Mouse (Mus musculus): ENCODE data around the gene Odf3l2.

The Odf3l2 gene

DNA sequence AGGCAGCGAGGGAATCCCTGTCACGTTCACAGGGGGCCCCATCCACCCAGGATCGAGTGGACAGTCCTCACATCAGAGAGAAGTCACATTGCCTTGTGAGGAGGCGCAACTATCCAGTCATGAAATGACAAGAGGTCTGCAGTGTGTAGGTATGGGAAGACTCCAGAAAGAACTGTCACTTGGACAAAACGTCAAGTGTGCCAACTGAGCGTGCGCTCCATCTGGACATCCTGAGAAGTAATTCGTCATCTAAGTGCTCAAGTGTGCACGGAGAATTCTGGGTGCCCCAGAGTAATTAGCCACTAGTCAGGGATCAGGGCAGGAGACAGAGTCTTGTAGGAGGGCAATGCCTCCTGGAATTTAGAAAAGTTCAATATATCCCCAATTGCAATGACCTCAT is 20.1 kb downstream of the Odf3l2 start:
- DNase-seq, result no peak

DNA sequence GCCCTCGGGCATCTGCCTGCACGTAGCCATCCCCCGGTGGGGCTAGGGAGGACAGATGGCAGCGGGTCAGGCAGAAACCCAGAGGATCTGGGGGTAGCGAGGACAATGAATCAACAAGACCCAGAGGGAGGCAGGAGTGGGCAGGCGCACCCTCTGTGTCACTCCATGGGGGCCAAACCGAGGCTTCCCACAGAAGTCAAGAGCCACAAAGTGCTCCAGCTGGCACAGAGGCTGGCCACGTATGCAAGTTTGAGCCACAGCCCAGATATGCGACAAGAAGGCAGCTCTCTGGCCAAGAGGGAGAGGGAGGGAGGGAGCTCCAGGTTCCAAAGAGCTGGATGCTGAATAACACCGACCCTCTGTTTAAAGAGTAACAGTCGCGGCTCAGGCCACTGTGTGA is 21.6 kb downstream of the Odf3l2 start:
- DNase-seq, result no peak

DNA sequence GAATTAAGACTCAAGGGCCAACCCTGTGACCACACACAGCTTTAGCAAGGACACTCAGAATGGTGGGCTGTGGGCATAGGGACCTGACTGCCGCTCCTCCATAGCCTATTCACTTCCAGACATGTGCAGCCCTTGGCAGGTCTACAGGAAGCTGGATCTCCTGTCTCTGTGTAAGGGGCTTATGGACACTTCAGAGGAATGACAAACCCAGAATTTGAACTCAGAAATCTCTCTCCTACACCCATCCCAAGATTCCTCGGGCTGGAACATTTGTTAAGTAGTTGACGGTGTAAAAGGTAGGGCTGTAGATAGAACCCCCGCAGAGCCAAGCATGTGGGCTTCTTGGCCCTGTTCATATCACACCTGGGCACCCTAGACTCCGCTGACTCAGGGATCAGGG is 29.2 kb downstream of the Odf3l2 start:
- no peak for DNase-seq

DNA sequence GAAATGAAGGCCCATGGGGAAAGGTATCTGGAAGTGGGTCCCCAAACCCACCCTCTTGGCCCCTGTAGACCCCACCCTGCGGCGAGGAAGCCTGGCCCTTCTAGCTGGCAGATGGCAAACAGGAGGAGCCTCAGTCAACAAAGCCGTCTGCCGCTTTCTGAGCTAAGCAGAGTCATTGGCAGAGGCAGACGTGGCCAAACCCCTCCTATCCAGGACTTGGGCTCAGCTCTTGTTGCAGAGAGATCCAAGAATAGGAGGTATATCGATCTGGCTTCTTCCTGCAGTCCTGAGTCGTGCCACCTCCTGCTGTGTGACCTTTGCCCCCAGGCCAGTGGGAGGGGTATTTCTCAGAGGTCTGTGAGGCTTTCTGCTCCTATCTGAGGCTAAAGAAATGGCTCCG is 29.7 kb downstream of the Odf3l2 start:
- no peak for DNase-seq

DNA sequence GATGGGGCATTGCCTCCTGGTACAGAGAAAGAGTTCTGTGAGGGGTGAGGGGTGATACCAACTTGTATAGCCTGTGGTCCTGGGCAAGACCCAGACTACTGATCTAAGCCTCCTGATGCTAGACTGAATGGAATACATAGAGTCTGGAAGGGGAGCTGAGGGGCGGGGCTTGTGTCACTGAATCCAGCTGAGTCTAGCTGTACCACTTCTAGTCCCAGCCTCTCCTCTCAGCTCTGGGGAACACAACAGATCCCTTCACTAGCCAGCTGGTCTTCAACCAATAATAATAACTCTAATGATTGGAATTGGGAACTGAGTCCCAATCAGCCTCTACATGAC is 31.3 kb downstream of the Odf3l2 start:
- DNase-seq, result no peak

DNA sequence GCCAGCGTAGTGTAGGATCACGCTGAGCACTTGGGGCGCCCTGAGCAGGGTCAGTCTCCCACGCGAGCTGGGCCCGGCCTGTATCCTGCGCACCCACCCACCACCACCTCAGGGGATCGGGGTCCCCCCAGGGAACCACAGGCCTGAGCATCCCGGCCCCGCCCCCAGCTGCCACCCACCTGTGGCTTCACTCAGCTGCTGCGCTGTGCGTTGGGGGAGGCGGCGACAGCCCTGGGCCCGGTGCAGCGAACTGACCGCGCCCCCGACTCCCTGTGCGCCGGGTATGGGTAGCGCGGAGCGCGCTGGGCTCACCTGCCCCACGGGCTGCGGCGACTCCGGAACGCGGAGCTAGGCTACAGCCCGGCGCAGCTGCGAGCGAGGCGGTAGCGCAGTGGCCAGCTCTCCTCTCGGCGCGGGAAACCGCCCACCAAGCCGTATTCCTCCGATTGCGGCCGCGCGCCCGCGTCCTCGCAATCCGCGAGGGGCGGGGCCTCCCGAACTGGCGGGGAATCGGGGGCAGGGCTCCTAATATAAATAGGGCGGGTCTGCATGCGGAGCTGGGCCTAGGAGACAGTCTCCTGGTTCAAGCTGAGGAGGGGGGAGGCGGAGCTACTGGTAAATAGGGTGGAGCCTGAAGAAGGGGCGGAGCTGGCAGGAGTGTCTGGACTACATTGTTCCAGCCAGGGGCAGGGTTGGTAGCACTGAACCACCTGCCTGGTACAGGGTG is 31.8 kb downstream of the Odf3l2 start, which contains the start of gene C2cd4c:
Gene C2cd4c, minus strand, starts transcription at position 448 of the 727 bp plus-strand sequence.
- peak; percentile 74 for DNase-seq

DNA sequence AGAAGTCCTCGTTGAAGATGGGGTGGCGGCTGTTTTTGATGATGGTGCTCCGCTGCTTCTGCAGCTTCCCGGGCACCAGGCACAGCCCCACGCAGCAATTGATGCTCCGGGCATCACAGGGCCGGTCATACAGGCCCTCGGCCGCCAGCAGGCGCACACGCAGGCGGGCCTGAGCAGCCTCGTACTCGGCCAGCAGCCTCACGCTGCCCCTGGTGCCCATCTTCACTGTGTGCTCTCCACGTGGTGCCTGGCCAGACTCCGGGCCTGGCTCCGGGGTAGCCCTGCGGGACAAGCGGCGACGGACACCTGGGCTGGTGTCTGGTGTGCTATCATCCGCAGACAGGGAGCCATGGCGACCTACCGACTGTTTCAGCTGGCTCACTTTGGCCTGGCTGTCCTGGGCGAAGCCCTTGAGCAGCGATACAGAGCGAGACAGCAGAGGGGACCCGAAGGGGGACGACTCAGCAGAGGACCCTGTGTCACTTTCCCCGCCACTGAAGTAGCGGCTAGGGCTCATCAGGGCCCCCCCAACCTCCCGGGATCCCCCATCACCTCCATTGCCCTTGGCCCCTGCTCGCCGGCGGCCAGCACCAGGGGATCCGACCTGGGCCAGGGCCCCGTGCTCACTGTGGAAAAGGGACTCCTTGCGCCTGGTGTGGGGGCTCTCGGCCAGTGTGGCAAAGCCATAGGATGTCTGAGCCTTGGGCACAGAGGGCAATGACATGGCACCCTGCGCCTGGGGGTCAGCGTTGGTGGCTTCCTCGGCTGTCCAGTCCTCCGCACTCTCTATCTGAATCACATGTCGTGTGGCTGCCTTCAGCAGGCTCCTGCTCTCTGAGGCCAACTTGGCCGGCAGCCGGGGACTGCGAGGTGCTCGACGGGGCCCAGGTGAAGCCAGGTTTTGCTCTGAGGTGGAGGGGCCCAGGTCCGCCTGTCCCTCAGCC is 33.1 kb downstream of the Odf3l2 start:
- DNase-seq, result no peak

DNA sequence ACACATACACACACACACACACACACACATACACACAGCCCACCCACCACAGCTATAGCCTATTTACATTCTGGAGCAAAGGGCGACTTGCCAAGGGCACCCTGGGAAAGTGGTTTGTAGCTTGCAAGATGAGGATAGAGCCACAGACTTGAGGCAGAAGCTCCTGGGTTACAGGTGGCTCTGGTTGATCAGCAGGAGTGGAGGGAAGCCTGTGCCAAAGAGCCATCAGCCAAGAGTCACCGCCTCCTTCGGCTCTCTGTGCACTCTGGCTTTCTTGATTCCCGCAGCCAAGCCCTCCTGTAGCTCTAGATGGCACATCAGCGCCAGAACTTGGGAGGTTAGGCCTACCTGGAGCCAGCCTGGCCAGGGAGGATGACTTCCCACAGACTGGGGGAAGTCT is 34.2 kb downstream of the Odf3l2 start:
- DNase-seq, result no peak

DNA sequence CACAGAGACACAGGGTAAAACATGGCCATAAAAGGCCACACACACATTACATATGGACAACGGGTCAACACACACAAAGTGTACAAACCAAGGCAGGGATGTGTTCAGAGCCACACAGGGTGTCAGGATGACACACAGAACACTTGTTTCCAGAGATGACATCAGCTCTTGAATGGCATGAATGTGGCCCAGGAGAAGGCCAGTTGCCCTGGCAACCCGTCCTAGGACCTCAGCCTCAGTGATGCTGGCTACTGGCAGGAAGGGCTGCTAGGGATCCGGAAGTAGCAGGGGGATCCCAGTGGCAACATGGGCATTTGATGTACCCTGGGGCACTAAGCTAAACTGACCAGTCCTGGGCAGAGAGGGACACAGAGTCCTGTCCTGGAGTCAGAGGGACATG is 36.3 kb downstream of the Odf3l2 start:
- DNase-seq, result no peak

DNA sequence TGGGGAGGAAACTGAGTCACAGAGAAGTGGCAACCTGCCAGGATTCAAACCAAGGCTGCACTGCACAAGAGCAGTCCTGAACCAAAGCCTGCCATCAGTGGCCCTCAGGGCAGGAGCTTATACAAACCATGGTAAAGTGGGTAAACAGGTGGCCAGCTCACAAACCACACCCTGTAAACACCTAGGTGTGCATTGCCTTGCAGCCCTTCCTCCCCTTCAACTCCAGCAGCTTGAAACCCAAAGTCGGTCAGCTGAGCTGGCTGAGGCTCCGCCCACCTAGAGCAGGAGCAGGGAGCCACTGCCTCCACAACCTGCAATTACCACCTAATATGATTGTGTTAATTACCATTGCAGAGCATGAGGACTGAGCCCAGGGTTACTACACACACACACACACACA is 37.6 kb downstream of the Odf3l2 start:
- no peak for DNase-seq

DNA sequence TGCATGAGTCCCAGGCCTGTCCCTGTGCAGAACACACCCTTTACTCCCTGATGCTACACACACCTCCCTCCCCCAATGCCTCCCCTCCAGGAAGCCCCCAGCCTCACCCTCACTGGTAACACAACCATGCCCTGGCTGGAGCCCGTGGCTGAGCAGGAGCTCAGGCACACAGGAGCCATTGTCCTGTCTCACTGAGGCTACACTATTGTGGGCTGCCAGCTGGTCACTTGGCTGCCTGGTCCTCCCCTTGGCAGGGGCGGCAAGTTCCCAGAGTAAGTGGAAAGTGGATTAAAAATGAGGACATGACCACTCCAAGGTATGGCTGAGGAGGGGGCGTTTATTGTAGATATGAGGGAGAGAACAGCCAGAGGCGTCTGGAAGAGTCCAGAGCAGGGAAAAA is 39.0 kb downstream of the Odf3l2 start:
- no peak for DNase-seq

DNA sequence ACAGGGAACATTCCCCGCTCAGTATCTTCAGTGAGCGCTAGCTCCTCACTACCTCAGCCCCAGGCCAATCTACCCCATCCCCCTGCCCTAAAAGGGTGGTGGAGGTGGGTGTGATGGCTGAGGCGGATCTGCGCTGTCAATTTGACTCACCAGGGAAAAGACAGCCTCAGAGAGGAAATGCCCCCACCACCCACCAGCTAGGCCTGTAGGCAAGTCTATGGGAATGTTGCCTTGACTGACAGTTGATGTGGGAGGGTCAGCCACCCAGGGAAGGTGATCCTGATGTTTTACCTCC is 47.7 kb downstream of the Odf3l2 start:
- DNase-seq, result no peak

DNA sequence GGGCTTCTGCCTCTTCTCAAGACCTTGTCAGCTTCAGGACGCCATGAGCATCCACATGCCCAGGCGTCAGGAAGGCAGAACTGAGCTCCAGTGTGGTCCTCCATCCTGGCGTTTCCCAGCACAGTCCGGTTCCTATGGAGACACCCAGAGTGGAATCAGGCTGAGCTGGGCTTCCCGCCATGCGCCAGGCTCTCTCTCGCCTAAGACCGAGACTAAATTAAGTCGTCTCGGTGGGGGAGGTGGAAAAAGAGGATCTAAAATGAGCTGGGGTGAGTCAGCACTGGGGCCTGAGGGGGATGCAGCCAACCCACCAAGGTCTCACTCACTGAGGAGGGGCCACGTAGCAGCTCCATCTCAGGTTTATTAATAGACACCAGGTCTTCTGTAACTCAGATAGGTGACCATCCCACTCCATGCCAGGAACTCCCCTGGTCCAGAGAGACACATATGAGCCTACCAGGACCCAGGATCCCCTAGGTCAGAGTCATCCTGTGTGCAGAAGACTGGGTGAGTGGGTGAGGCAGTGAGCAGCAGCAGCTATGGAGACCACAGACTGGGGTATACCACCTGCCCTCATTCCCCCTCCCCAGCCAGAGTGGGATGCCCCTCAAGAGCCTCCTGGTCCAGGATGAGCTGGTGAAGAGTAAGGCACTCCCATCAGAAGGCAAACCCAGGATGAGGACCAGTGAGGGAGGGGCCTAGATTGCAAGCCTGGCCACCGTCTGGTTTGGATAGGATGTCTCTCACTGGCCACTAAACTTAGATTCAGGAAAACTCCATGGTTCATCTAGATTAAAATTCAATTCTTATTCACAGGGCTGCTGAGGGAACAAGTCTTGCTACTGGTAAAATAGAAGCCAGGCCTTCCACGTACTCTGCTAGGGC is 48.2 kb downstream of the Odf3l2 start:
- no peak for DNase-seq

DNA sequence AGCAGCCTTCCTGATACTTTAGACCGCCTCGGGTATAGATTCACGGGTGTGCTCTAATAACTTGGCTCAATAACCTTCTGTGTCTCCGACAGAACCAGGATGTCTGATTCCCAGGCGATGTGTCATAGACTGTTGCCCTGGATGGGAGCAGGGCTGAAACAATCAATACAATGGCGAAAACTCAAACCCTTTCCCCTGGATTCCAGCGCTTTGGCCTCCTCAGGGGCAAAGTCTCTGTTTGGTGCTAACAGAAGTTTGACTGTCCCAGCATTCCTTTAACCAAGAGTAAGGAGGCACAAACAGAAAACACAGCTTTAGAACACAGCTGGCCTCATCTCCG is 50.0 kb downstream of the Odf3l2 start:
- no peak for DNase-seq

DNA sequence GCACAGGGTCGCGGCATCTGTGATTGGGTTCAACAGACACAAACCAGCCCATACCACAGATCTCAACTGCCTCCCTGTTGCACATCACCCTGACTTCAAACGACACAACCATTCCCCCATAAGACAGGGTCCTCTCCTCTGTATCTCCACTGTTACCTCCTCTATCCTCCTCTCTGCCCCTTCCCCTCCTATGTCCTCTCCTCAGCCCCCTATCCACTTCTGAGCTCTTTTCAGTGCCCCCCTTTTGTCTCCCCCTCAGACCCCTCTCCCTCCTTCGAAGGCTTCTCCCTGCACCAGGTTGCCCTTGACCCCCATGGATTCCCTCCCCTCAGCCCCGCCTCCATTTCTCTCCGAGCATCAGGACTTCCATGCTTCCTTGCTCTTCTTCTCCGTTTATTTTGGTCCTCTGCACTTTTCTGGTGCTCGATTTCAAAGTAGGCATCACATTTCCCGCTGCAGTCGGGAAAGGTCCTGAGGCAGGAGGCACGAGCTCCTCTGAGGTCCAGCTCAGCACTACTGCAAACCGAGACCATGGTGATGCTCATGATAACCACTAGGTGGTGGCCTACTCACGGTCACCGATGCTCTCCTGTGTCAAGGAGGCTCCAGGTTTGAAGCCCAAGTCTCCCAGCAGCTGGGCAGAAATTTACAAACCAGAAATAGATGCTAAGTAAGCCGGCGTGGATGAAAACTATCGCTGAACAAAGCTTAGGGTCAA is 50.5 kb downstream of the Odf3l2 start:
- DNase-seq, result peak; percentile 69

DNA sequence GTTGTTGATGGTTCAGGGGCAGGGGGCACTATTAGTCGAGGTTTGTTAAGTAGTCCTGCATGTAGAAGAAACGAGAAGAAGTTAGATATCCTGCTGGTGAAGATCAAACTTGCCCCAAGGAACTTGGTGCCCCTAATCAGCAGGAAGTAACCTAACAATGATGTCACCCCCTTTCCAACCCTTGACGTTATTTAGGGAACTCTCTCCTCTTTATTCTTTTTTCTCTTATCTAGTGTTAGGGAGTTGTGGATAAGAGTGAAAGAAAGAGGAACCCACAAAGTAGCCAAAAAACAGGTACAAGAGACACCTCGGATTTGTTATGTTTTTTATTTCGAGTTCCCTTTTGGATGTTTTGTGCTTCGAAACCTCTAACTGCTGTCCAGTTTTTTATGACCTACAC is 51.4 kb downstream of the Odf3l2 start:
- DNase-seq, result no peak

DNA sequence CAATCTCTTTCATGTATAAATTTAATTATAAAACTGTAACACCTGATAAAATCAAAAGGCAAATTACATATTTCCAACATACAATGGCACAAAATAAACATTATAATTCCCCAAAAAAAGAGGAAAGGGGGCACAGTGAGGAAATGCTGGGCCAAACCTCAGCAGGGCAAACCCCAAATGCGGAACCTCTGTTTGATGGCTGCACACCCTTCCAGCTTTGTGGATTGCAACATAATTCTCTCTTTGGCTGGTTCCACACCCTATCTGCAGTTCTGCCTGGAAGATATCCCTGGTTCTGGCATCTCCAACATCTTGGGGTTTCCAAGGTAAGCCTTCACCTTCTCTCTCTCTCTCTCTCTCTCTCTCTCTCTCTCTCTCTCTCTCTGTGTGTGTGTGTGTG is 54.8 kb downstream of the Odf3l2 start:
- DNase-seq, result no peak
